Mouse (Mus musculus): ENCODE results near the gene Hebp2.
"Not testable (repeated sequence)": the region's sequence is repeated elsewhere in the genome, so short reads cannot be mapped to it uniquely, and the experiment has no call there.

Gene Hebp2

GRCm38 (mm10) chr10:18545813-18546235 is at the start of gene Hebp2:
Gene Hebp2, minus strand, starts transcription at chr10:18546076.
- peak; percentile 85 for DNase-seq

GRCm38 (mm10) chr10:18589455-18589854 is 43.6 kb upstream of the Hebp2 start:
- DNase-seq, result no peak

DNA sequence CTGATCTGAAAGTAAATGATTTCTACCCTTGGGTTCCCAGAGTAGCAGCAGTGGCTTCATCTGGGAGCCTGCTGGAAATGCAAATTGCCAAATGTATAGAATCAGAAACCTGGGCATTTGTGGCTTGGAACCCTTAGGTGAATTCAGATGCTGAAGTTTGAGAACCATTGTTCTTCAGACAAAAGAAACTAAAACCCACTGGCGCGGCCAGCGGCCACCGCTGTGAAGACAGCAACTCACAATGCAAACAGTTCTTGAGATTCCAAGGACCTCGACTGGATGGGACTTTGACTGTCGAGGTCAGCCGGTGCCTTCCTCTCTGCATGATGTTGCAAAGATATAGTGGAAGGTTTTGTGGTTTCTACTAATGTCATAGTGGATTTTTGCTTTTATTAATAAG is 38.3 kb upstream of the Hebp2 start:
- no peak for DNase-seq

GRCm38 (mm10) chr10:18572581-18572980 is 26.7 kb upstream of the Hebp2 start:
- no peak for DNase-seq

- DNase-seq, result peak; percentile 80 to 83
These were observed 17.1 kb upstream of the Hebp2 start for GRCm38 (mm10) chr10:18562940-18563339.

DNA sequence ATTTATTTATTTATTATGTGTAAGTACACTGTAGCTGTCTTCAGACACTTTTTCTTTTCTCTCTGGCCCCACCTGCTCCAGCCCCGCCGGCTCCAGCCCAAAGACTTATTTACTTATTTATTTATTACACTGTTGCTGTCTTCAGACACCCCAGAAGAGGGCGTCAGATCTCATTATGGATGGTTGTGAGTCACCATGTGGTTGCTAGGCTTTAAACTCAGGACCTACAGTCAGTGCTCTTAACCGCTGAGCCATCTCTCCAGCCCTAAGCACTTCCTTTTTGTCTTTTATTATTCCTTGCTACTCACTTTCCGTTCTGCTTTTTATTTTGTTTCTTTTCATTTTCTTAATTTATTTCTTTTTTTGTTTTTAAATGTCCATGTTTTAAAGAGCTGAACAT is 15.6 kb upstream of the Hebp2 start:
- no peak for DNase-seq

GRCm38 (mm10) chr10:18559076-18559475 is 13.2 kb upstream of the Hebp2 start:
- DNase-seq, result not testable (repeated sequence)

DNA sequence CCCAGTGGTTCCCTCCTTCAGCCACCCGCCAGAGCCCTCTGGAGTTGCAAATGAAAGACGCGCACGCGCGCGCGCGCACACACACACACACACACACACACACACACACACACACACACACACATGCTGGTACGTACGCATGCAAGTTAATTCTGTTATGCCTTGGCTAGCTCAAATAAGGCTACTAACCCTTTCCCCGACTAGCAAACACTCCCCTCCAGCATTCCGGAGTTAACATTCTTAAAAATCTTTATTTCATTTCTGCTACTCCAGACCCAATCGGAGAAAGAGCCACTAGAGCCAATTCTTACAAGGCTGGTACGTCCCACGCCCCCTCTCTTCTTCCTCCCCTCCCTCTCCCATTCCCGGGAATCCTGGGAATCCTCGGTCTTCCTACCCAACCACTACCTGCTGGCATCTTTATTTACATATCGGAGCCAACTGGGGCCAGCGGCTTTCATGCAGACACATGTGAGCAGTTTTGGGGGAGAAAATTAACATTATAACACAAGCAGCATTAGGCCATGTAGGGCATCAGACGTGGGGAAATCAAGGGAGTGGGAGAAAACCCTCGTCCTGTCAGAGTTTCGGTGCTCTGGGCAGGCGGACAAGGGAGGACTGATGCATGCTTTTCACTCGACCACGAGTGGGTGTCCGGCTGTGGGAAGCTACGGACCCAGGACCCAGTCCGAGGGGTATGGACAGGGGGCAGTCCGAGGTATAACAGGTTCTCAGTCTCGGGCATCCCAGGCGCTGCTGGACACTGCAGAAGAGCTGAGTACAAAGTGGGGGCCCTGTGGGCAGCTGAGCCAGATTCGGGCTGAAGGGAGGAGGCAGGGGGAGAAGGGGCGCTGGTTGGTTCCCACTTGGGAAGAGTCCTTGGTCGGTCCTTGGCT is 3.7 kb upstream of the Hebp2 start:
- DNase-seq, result peak; percentile 38 to 52

- DNase-seq, result peak in 1 of 2 experiments; percentile 28
These were observed 1.5 kb upstream of the Hebp2 start for GRCm38 (mm10) chr10:18547381-18547780.

GRCm38 (mm10) chr10:18545309-18545708 is 567 bp downstream of the Hebp2 start:
- DNase-seq, result peak in 1 of 2 experiments; percentile 25

DNA sequence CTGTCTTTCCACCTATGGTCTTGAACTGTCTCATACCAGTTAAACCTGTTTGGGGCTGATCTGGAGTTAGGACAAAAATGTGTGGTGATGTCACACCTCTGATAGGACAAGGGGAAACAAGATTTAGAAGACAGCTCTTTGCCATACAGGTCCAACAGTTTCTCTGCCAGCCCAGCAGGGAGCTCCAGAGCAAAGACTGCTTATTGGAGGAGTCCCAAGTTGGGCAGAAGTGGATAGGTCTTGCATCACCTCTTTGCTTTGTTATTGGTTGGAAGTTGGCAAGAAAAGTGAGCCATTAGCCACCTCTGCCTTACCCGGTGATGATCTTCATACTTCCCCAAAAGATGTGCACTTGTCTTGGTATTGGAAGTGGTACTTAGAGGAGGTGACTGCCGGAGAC is 9.0 kb downstream of the Hebp2 start:
- no peak for DNase-seq

DNA sequence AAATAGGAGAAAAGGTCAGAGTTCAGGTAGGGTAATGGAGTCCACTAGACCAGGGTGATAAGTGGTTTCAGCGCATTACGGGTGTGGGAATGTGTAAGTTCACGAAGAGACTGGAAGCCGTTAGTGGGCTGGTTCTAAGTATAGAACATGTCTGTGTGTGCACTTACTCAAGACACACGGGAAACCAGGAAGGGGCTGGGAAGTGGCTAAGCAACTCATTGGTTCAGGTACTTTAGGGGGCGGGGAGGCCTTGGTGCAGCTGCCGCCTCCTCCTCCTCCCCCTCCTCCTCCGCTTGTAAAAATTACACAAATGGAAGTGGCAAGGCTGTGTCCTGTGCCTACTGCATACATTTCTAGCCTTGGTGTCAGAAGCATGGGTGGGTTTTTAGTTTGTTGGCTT is 13.6 kb downstream of the Hebp2 start:
- no peak for DNase-seq

DNA sequence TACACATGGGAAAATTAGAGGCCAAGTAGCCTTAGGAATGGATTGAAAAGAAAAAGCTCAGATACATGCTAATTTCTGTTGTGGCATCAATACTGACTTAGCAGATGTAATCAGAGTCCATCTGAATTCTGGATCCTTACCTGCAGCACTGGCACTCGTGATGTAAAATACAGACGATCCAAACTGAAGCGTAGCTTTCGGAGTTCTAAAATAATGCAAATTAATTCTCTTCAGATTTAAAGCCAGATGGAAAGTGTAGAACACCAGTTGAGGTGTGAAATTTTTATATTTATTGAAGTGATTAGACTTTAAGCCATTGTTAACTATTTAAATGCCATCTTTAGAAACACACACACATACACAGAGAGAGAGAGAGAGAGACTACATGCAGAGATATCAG is 15.7 kb downstream of the Hebp2 start:
- DNase-seq, result no peak

- DNase-seq, result no peak
These were observed 16.7 kb downstream of the Hebp2 start for GRCm38 (mm10) chr10:18529177-18529576.

- DNase-seq, result peak; percentile 68 to 73
These were observed 17.4 kb downstream of the Hebp2 start for GRCm38 (mm10) chr10:18528475-18528874.

DNA sequence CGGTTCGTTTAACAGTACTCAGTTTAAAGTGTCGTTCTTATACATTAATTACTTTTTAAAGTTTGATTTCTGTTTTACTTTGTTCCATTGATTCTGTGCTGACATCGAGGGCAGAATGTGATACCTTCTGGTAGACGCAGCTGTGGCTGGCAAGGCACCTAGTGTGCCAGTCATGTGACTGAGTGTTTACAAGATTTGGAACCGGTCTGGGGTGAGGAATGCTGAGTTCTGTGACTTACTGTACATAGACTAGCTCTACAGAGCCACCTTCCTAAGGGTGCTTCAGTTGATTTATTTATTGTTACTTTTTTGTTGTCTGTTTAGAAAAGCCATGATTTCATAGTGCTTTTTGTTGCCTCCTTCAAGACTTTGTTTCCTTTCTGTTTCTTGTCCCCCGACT is 18.1 kb downstream of the Hebp2 start:
- peak in 1 of 2 experiments; percentile 40 for DNase-seq

DNA sequence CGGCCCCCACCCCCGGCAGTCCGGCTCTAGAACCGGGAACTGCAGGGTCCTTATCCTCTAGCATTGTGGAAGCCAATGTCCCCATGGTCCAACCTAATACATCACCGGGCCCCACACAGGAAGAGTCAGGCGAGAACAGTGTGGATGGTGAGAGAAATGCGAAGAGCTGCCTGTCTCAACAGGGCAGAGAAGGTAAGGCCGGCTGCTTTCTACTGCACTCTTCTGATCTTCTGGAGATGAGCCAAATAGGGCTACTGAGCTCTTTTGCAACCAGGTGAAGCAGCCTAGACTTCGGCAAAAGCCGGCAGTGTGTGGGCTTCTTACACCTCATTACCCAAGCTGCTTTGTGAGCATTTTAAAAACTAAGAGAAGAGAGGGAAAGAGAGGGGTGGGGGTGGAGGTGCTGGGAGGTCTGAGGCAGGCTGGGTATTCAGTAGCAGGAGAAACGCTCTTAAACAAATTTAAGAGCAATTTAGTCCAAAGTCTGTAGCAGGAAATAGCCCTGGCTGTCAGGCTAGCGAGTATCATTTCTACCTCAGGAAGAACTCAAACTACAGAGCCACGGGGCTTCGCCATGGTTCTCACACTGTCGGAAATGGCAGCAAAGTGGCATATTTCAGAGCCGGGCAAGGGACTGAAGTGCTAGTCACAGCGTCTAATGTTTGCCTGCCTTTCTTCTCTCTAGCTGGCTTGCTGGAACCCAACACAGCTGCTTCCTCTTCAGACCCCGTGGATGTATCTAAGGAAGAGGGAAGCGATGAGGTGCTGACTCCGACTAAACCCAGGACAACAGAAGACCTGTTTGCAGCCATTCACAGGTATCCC is 18.8 kb downstream of the Hebp2 start:
- peak in 1 of 2 experiments; percentile 34 for DNase-seq

DNA sequence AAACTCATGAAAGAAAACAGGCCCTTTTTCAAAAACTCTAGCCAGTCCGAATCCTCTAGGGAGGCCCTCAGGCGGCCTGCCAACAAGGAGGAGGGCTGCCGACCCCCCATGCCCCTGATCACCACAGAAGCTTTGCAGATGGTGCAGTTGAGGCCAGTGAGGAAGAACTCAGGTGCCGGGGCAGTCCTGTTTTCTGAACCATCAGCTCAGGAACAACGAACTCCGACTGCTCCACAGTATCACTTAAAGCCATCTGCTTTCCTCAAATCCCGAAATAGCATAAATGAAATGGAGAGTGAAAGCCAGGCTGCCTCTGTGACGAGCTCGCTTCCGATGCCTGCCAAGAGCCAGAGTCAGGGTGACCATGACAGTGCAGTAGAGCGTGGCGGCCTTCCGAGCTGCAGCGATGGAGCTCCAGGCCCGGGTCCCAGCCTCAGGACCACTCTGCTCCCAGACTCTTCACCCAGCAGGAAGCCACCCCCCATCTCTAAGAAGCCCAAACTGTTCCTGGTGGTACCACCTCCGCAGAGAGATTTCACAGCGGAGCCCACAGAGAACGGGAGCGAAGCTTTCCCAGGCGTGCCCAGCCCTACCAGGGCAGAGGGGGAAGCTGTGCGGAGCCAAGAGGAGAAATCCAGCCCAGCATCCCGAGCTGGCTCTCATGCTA is 19.6 kb downstream of the Hebp2 start:
- peak; percentile 86 to 87 for DNase-seq

DNA sequence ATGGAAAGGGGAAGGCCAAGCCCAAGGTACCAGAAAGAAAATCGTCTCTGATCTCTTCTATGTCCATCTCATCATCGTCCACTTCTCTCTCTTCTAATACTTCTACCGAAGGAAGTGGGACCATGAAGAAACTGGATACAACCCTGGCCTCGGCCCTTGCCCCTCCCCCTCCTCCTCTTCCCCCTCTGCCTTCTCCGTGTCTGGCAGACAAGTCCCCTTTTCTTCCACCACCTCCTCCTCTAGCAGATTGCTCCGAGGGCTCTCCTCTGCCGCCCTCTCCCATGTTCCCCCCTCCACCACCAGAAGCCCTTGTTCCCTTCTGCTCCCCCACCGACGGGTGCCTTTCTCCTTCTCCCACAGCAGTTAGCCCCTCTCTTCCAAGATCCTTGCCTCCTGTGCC is 20.1 kb downstream of the Hebp2 start:
- DNase-seq, result peak; percentile 52 to 67

DNA sequence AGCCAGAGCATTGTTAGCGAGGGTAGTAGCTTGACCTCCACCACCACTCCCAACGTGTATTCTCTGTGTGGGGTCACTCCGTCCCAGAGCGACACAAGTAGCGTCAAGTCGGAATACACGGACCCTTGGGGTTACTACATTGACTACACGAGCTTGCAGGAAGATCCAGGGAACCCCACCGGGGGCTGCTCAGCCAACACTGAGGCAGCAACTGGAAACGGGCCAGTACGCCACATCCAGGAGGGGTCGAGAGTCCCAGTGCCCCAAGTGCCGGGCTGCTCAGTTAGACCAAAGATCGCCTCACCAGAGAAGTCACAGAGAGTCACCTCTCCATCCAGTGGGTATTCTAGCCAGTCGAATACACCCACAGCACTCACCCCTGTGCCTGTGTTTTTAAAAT is 20.6 kb downstream of the Hebp2 start:
- peak; percentile 32 to 55 for DNase-seq

DNA sequence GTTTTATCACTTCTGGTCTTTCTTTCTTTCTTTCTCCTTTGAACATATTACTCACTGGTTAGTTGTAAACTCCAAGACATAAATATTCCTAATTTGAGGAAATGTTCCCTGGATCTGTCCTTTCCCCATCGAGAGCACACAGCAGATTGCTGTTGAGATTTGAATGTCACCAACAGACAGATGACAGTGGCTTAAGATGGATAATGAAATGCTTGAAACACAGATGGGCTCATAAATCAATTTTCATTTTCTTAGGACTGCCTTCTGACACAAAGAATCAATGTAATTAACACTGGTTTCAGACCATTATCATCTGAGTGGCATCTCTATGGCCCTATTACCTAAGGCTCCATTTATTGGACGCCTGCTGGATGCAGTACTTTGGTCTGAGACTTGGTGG is 23.3 kb downstream of the Hebp2 start:
- DNase-seq, result no peak

DNA sequence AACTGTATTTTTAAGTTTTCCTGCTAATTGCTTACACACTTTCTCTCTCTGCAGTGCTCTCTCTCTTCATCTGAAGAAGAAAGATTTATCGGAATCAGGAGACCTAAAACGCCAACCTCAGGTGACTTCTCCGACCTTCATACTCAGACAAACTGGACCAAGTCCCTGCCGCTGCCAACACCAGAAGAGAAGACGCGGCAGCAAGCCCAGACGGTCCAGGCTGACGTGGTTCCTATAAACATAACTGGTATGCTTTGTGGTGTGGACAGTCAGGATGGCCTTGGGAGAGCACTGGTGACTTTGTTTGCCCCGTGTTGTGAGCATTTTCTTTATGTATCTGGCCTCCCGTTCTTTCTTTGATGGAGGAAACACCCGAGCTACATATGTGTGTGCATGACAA is 34.4 kb downstream of the Hebp2 start:
- no peak for DNase-seq

- no peak for DNase-seq
These were observed 35.2 kb downstream of the Hebp2 start for GRCm38 (mm10) chr10:18510663-18511062.
